Mouse (Mus musculus): ENCODE data around the gene Ackr3. TPM values are rescaled to one million over a fixed set of nuclear protein-coding genes. Genes with fewer than 3 reads are reported as not detected.
A peak's percentile ranks its signal among the peaks of the same experiment; 100 is the strongest.

The Ackr3 gene
- 1 to 10 TPM; 7.3 to 9.0 TPM for total RNA-seq (2021)

DNA sequence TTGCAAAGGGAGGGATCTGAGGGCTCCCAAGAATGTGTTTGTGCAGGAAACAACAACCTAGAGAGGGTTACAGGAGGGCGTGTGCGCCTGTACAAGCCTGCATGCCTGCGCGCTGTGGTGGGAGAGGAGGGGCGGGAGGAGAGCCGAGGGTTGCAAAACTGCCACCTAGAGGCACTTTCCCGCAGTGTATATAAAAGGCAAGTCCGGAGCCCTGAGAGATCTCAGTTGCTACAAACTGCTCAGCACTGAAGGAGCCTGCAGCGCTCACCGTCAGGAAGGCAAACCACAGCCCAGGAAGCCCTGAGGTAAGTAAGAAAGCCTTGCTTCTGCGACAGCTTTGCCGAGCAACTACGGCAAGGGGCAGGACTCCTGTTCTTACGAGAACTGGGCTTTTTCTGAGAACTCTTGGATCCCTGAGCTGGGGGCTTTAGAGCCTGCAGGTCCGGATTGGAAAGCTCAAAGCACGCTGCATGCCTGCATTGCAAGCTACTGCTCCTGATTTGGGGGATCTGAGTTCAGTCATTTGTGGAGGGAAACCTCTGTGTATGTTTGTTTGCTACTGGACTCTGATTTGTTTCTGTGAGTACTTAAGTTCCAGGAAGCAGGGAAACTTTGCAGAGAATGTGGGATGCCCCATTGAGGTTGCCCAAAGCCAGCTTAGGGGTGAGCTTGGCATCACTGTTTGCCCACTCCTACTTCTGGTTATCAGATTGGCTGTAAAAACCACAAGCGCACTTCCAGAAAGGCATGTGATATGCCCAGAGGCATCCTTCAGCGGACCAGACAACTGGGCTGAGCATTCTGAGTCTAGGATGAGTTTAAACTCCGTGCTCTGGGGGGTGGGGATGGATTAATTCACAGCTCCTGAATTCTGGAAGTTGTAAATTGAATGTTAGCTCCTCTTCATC, at the start of gene Ackr3:
Gene Ackr3 (plus strand): TSS at position 198 of the 908 bp plus-strand sequence.
- peak; percentile 82 for DNase-seq
- intact Hi-C loops (cut with DNase I), result loop anchor here (2.0 kb wide), 1 partner anchor 385 kb away; no protein-coding TSS in a partner anchor

DNA sequence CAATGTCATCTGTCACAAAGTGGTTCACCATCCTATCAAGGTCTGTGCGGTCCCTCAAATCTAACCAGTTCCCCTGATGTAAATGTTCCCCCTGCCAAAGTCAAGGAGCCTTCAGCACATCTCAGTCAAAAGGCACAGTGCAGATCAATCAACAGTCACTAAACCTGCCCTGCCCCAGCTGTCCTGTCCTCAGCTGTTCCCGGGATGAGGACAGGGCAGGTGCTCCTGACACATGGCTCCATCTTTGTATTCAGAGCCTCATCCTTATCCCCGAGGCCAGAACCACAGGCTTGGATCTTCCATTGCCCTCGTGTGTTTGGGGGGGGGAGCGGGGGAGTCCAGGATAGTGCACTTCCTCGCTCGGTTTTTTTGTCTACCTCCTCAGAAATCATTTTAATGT, 47.2 kb upstream of the Ackr3 start:
- DNase-seq, result no peak
- intact Hi-C loops (cut with DNase I), result no loop called here

DNA sequence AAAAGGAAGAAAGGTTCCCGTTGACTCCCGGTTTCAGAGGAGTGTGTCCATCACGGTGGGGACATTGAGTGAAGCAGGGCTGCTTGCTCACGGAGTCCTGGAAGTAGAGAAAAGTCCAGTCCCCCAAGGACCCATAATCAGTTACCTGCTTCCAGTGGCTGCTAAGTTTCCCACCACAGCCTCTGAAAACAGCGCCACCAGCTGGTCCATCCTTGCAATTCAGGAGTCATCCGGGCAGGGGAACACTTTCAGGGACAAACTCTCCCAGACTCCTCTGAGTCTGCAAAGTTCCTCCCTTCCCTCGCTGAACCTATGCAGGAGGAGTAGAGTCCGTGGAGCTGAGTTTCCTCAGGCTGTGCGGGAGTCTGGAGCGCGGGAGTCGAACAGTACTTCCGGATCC, 43.9 kb upstream of the Ackr3 start:
- DNase-seq, result no peak
- intact Hi-C loops (cut with DNase I), result no loop called here

DNA sequence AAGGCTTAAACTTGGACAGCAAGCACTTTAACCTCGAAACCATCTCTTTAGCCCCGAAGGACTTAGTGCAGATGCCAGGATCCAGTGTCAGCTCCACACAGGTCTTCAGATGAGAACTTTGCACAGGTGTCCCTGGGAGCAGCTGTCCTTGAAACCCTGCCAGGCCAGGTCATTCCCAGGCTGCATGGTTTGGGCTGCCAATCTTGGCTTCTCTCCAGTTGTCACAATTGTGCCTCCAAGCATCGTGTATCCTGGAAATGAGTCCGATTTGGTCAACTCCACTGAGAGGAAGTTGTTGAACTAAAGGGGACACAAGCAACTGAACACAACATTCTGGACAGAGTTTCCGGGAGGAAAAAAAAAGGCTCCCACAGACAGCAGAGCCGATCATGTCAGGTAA, 42.2 kb upstream of the Ackr3 start:
- intact Hi-C loops (cut with DNase I), result no loop called here
- DNase-seq, result no peak

DNA sequence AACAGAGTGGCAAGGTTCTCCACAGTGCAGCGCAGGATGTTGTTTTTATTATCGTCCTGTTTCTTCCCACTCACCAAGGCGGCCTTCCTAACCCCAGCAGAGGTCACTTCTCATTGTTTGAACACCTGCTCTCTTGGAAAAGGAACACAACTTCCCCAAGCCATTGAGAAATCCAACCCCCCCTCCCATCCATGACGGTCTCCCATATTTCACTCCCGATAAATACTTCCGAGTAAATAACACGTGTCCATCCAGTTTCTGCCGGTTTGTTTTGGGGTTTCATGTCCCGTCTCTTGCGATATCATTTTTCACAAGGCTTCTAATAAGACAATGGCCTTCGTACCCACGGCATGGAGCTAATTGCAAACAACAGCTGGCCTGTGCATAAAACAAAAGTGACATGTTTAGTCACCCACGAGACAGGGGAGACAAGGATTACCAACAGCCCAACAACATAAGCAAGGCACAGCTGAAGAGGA, 41.4 kb upstream of the Ackr3 start:
- intact Hi-C loops (cut with DNase I), result no loop called here
- no peak for DNase-seq

DNA sequence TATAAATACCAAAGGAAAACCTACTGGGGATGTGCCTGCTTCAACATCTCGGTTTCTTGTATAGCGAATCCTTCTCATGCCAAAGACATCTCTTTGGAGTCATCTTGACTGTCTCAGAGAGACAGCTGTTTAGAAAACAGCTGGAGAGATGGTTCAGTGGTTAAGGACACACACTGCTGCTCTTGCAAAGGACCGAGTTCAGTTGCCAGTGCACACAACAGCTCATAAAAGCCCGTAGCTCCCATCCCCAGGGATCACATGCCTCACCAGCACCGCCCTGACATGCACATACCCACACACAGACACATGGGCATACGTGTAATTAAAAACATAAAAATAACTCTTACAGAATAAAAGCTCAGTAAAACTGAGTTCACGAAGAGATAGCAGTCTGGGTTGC, 40.6 kb upstream of the Ackr3 start:
- no peak for DNase-seq
- intact Hi-C loops (cut with DNase I), result no loop called here

DNA sequence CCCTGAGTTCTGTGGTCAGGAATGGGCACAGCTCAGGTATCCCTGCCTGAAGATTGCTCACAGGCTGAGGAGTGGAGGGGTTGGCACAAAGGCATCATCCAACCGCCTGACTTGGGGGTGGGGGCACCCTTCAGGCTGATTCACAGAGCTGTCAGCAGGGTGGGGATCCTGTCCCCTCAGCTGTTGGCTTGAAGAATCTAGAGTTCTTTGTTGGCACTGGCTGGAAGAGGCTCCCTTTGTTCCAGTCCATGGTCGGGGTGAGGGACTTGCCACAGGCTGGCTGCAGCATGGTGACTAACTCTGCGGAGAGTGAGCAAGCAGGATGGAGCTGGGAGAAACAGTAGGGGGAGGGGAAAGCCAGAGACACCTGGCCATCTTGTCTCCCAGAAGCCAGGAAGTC, 39.5 kb upstream of the Ackr3 start:
- DNase-seq, result no peak
- intact Hi-C loops (cut with DNase I), result no loop called here

DNA sequence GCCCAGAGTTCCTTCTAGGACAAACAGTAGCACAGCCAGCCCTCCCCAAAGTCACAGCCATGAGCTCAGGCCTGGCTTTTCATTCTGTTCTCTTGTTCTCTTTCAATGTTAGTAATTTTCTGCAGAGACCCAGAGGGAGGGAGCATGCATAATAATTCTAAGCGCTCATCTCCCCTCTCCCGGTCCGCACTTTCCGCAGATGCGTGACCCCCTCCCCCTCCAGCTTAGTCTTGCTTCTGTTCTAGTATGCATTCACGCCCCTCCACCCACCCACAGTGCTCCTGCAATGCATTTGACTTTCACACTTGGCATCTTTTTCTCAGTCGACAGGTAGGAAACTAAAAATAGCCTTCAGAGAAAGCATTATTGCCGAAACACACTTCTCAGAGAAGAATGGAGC, 29.4 kb upstream of the Ackr3 start:
- intact Hi-C loops (cut with DNase I), result no loop called here
- DNase-seq, result no peak

DNA sequence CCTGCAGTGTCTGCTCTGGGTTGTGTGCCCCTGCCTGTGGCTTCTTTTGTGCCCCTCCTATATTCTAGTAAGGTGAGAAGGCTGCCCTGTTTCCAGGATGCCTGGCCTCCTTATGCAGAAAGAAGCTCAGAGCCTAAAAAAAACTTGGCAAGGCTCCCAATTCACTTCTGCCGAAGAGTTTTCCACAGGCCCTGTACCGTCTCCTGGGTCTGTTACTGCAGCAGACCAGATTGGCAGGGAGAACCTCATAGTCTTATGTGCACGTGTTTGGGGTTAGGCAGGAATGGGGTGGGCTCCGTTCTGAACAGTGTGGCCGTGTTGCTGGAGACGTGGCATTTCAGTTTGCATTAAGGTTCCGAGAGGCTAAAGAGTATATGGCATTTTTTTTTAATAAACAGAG, 27.6 kb upstream of the Ackr3 start:
- intact Hi-C loops (cut with DNase I), result no loop called here
- DNase-seq, result no peak

DNA sequence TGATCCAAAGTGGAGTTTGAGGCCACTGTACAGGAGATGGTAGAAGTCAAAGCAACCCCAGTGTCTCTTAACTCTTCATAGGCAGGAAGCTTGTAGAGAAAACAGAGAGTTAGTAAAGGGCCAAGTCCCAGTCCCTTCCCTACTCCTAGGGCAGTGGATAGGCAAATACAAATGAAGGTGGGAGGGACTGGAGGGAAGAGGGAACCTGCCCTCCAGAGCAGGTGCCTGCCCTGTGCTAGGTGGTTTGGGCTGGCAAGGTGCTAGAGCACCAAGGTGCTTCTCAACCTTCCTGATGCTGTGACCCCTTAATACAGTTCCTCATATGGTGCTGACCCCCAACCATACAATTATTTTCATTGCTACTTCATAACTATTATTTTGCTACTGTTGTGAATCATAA, 26.2 kb upstream of the Ackr3 start:
- intact Hi-C loops (cut with DNase I), result no loop called here

DNA sequence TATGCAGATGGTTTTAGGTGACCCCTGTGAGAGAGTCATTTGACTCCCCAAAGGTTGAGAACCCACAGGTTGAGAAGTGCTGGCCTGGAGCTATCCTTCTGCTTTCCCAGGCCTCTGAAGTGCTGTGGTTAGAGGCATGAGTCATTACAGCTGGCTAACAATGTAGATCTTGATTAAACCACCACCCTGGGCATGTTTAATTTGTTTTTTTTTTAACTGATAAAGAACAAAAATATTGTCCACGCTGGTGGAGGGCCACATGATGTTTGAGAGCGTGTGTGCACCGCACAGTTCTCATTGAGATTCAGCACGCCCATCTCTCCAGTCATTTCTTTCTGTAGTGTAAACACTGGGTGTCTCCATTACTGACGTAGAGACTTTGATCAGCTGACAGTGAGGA, 25.8 kb upstream of the Ackr3 start:
- DNase-seq, result no peak
- intact Hi-C loops (cut with DNase I), result no loop called here

More for the DNA sequence above, 26.2 kb upstream of the Ackr3 start:
- DNase-seq, result no peak

DNA sequence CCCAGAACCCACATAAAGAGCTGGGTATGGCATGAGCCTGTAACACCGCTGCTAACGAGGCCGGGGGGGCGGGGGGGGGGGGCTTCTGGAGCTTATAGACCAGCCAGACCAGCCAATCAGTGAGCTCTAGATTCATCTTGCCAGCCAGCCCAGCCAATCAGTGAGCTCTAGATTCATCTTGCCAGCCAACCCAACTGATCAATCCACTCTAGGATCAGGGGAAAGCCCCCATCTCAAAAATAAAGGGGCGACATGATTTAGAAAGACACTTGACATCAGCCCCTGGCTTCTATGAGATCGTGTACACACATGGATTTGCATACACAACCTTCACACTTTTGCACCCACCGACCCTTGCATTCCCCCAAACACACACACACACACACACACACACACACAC, 23.3 kb upstream of the Ackr3 start:
- DNase-seq, result no peak
- intact Hi-C loops (cut with DNase I), result no loop called here

DNA sequence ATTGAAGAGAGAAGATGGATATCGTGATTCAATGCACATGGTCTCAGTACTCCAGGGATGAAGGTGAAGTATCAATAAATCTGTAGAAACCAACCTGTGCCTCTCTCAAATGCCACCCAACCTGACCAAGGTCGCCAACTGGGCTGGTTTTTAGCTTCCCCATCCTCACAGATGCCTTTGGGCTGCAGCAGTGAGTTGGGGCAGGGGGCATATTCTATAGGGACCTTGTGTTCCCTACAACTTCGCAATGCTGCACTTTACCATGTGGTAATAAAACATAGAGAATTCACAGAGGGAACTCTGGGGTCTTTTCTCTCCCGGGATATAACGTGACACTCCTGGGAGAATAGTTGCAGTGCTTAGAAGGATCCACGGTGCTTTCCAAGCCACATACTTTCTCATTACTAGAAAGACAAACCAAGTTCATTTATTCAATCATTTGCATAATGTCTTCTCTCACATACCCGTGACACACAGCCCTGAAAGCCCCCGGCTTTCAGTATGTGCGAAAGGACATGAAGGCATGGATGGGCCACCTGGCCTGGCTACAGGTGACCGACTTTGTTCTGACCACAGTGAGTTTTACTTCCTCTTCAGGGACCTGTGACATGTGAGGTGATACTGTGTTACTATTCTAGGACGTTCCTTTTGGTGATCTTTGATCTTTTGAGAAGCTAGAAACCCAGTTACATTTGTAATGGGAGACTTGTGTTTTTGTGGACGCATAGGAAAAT, 22.6 kb upstream of the Ackr3 start:
- DNase-seq, result no peak
- intact Hi-C loops (cut with DNase I), result no loop called here

DNA sequence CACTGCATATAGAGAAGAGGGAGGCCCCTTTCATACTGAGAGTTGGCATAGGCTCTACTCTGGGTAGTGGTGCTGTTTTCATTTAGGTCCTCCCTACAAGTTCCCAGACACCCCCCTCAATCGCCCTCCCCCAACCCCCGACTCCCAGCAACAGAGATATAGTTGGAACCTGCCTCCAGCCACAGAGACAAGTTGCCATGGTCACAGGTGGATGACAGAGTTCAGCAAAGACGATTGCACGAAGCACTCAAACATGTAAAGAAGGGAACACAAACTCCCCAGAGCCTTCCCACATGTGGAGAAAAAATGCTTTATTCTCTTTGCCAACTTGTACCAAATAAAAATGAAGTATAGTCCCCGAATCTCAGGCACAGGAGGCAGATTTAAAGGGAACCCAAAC, 21.3 kb upstream of the Ackr3 start:
- no peak for DNase-seq
- intact Hi-C loops (cut with DNase I), result no loop called here

DNA sequence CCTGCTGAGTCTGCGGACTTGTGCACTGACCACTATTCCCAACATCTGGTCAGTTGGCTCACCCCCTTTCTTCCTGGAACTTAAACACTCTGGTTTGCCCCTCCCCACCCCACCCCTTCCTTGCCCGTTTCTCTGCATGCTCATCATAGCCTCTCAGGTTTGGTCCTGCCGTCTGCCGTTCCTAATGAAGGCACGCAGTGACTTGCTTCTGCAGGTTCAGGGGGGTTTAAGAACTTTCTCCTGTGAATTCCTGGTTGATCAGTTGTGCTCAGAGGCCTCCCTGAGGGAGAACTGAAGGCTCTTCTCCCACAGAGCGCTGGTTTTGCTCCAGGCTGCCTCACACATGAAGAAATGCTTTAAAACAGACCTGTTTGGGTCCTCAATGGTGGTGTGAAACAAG, 20.2 kb upstream of the Ackr3 start:
- no peak for DNase-seq
- intact Hi-C loops (cut with DNase I), result no loop called here

DNA sequence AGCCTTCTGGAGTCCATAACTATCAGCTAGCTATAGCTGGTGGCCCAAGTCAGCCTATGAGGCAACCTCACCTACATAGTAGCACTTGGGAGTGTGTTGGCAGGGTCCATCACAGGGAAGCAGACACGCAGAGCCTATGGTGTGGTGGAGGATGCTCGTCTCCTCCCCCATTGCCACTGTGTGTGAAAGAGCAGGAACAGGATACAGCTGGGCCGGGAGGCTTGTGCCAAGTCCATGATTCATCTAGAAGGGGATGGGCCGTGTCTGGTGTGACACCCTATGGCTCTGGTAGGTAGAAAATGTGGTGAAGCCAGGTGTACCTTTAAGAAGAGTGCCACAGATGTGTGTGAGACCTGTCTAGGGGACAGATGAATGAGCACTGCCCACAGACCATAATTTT, 17.6 kb upstream of the Ackr3 start:
- DNase-seq, result no peak
- intact Hi-C loops (cut with DNase I), result no loop called here

DNA sequence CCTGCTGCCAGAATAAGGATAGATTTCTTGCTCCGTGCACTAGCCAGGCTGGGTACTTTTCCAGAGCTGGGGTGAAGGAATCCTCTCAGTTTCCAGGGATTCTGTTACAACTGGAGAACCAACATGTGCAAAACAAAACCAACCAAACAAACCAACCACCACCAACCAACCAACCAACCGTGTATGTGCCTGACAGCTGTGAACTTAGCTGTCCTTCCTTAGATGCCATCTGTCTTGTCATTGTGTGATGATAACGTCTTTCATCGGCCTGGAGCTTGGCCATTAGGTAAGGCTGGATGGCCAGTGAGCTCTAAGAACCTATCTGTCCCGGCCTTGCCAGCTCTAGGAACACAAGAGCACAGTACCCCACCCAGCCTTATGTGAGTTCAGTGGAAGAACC, 16.9 kb upstream of the Ackr3 start:
- intact Hi-C loops (cut with DNase I), result no loop called here
- DNase-seq, result no peak

DNA sequence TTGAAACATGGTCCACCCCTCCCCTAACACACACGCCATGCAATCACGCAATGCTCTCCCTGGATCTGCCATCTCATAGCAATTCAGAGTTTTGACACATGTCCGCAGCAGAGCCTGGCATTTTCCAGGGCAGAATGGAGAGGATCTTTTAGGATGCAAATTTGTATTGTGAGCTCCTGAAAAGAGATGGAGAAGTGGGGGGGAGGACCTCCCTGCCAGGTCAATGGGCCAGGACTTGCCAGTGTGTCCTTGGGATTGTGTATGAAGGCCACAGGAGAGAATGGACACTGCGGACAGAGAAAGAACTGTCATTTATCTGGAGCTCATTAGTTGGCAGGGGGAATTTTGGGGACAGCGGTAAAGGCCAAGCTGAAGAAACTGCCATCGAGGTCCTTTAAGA, 14.7 kb upstream of the Ackr3 start:
- DNase-seq, result no peak
- intact Hi-C loops (cut with DNase I), result no loop called here

DNA sequence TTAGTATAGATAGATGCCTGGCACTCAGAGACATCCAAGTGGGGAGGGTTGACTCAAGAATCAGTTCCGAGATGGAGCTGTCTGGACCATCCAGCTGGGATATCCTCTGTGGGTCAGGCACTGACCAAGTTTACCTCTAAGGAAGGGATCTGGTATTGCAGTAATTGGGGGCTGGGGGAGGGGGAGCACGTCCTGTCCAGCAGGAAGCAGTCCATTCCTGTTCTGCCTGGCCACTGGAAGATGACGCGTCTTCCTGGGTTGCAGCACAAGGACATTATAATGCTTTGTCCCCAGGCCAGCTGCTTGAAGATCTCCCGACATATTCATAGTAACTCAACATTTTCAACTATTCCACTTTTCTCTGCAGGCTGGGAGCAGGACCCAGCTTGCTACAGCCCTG, 2.5 kb upstream of the Ackr3 start:
- DNase-seq, result no peak
- intact Hi-C loops (cut with DNase I), result no loop called here

DNA sequence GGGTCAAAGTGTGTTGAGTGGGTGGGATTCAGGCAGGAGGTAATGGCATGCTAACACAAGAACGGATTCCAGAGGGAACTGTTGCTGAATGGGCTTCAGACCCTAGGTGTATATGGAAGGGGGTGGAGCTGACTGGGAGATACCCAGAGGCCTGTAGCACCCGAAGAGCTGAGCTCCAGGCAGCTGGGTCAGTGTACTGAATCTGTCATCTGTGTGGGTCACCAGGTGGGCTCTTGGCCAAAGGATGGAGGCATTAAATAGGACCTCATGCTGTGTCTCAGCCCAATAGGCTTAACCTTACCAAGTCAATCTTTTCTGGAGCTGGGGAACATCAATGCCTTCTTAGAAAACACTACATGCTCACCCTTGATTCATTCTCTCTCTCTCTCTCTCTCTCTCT, 2.1 kb upstream of the Ackr3 start:
- intact Hi-C loops (cut with DNase I), result no loop called here
- DNase-seq, result no peak

DNA sequence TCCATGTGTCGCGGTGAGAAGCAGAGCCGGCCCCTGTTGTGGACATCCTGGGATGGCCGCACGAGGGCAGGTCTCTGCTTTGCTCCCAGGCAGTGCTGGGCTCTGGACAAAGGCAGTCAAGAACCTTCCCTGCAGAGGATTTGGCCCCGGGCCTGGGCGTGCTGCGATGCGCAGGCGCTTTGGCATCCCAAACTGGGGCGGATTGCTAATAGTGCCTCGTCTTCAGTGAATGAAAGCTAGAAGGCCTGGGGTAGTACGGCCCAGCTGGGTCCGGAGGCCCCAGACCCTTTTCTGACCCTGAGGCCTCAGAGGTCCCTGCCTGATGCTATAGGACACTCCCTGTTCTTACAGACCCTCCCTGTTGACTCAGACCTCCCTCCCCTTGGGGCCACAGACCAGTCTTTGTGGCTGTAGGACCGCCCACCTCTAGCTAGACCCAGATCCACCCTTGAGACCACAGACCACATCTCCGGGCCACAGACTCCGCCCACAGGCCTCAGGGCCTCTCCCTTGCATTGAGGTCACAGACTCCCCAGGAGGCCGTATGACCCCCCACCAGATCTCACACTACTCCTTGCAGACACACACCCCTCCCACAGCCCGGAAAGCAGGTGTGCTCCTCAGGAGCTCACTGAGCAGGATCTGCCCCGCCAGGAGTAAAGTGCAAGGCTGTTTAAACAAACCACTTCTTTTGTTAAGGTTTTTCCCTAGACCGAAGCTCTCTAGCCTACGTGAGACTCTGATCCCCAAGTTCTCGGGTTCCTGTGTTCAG, 1.4 kb upstream of the Ackr3 start:
- intact Hi-C loops (cut with DNase I), result no loop called here

More for the DNA sequence above, 1.4 kb upstream of the Ackr3 start:
- DNase-seq, result peak; percentile 94
